Mouse (Mus musculus): ENCODE results near the gene Thap2. TPM values are rescaled to one million over a fixed set of nuclear protein-coding genes. Genes with fewer than 3 reads are reported as not detected.

Gene Thap2
- 20.0 and 21.6 TPM in 2 replicates for polyA plus RNA-seq (2014; fragmentation: Nextera tagmentation; extraction: Ambion mirVana)

GRCm38 (mm10) chr10:115384221-115385017 lies at the start of gene Thap2, which contains the start of gene Zfc3h1:
Thap2 (minus strand) TSS chr10:115384443.
Zfc3h1 (plus strand) TSS chr10:115384959.
- Histone ChIP-seq H3K36me3 (replicated peaks; ENCODE audit: control insufficient read depth, insufficient read depth, low read depth, low read length) (no peaks in the 10 kb centered on the region), H3K27me3 (ENCODE audit: control insufficient read depth, insufficient read depth, low read length) (no peaks in the 10 kb centered on the region), H3K9me3 (replicated peaks; ENCODE audit: control insufficient read depth, low read length) (no peaks in the 10 kb centered on the region), H3K9ac (replicated peaks; ENCODE audit: low read length) (peak within 1 kb of the TSS; percentile 89), H3K4me1 (ENCODE audit: control insufficient read depth, insufficient read depth, low read length) (no peaks in the 10 kb centered on the region), H3K27ac (replicated peaks; ENCODE audit: low read depth, low read length) (peak within 1 kb of the TSS; percentile 94), H3K4me2 (ENCODE audit: low read depth, low read length) (peak within 1 kb of the TSS; percentile 60), H3K4me3 (ENCODE audit: low read depth, low read length) (peak within 1 kb of the TSS; percentile 73)
- WGBS = 0% methylated on average over 65 of the region's 65 CpGs
- ATAC-seq (replicated peaks; ENCODE audit: insufficient number of reproducible peaks, low FRiP score, low TSS enrichment, low read depth) (peak; percentile 98), DNase-seq (ENCODE audit: low spot score) (peak; percentile 99)

GRCm38 (mm10) chr10:115425351-115425750 lies 41.1 kb upstream of the Thap2 start:
- Histone ChIP-seq H3K9ac (replicated peaks; ENCODE audit: low read length) (no peak overlapping the region), H3K4me1 (ENCODE audit: control insufficient read depth, insufficient read depth, low read length) (no peaks in the 10 kb centered on the region), H3K4me3 (ENCODE audit: low read depth, low read length) (no peak overlapping the region), H3K36me3 (replicated peaks; ENCODE audit: control insufficient read depth, insufficient read depth, low read depth, low read length) (peaks cover 8% of the 10 kb centered on the region), H3K27ac (replicated peaks; ENCODE audit: low read depth, low read length) (no peak overlapping the region), H3K9me3 (replicated peaks; ENCODE audit: control insufficient read depth, low read length) (no peaks in the 10 kb centered on the region), H3K27me3 (ENCODE audit: control insufficient read depth, insufficient read depth, low read length) (no peaks in the 10 kb centered on the region), H3K4me2 (ENCODE audit: low read depth, low read length) (no peak overlapping the region)
- WGBS = 57% methylated on average over 2 of the region's 2 CpGs
- DNase-seq (ENCODE audit: low spot score) (no peak), ATAC-seq (replicated peaks; ENCODE audit: insufficient number of reproducible peaks, low FRiP score, low TSS enrichment, low read depth) (no peak)

- H3K4me3 ChIP-seq (ENCODE audit: low read depth, low read length) = no peak overlapping the region
- H3K36me3 ChIP-seq (replicated peaks; ENCODE audit: control insufficient read depth, insufficient read depth, low read depth, low read length) = peaks cover 2% of the 10 kb centered on the region; the same call in 1 of the 2 replicates
- H3K9me3 ChIP-seq (replicated peaks; ENCODE audit: control insufficient read depth, low read length) = no peaks in the 10 kb centered on the region
- H3K9ac ChIP-seq (replicated peaks; ENCODE audit: low read length) = no peak overlapping the region
- H3K4me1 ChIP-seq (ENCODE audit: control insufficient read depth, insufficient read depth, low read length) = no peaks in the 10 kb centered on the region
- no peak for ATAC-seq (replicated peaks; ENCODE audit: insufficient number of reproducible peaks, low FRiP score, low TSS enrichment, low read depth)
- no peak overlapping the region for H3K27ac ChIP-seq (replicated peaks; ENCODE audit: low read depth, low read length)
- no peak overlapping the region for H3K4me2 ChIP-seq (ENCODE audit: low read depth, low read length)
- no peaks in the 10 kb centered on the region for H3K27me3 ChIP-seq (ENCODE audit: control insufficient read depth, insufficient read depth, low read length)
- WGBS = 88% methylated on average over 4 of the region's 4 CpGs
- no peak for DNase-seq (ENCODE audit: low spot score)
Measured at GRCm38 (mm10) chr10:115421976-115422375, 37.7 kb upstream of the Thap2 start.

DNA sequence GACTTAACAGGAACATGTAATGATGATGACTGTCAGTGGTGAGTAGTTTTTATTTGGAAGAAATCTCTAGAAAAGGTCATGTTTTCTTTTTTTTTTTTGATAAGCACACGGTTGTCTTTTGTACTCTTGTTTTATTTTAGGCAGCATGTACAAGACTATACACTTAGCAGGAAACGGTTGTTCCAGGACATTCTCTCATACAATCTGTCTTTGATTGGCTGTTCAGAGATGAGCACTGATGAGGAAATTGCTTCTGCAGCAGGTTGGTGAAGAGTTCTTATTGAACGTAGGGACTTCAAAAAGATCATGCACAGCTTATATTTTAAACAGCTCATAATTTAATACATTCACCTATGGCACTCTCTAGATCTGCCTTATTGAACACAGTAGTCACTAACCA lies 29.8 kb upstream of the Thap2 start:
- Histone ChIP-seq H3K9ac (replicated peaks; ENCODE audit: low read length) (no peak overlapping the region), H3K27ac (replicated peaks; ENCODE audit: low read depth, low read length) (no peak overlapping the region), H3K4me3 (ENCODE audit: low read depth, low read length) (no peak overlapping the region), H3K36me3 (replicated peaks; ENCODE audit: control insufficient read depth, insufficient read depth, low read depth, low read length) (peaks cover 5% of the 10 kb centered on the region; the same call in 1 of the 2 replicates), H3K4me2 (ENCODE audit: low read depth, low read length) (no peak overlapping the region), H3K9me3 (replicated peaks; ENCODE audit: control insufficient read depth, low read length) (no peaks in the 10 kb centered on the region), H3K27me3 (ENCODE audit: control insufficient read depth, insufficient read depth, low read length) (no peaks in the 10 kb centered on the region), H3K4me1 (ENCODE audit: control insufficient read depth, insufficient read depth, low read length) (no peaks in the 10 kb centered on the region)
- no peak for ATAC-seq (replicated peaks; ENCODE audit: insufficient number of reproducible peaks, low FRiP score, low TSS enrichment, low read depth)
- no peak for DNase-seq (ENCODE audit: low spot score)
- WGBS = 90% methylated on average over 3 of the region's 3 CpGs

GRCm38 (mm10) chr10:115413496-115413895 lies 29.3 kb upstream of the Thap2 start:
- ATAC-seq (replicated peaks; ENCODE audit: insufficient number of reproducible peaks, low FRiP score, low TSS enrichment, low read depth) (no peak), DNase-seq (ENCODE audit: low spot score) (no peak)
- Histone ChIP-seq H3K27ac (replicated peaks; ENCODE audit: low read depth, low read length) (no peak overlapping the region), H3K9me3 (replicated peaks; ENCODE audit: control insufficient read depth, low read length) (no peaks in the 10 kb centered on the region), H3K4me2 (ENCODE audit: low read depth, low read length) (no peak overlapping the region), H3K4me3 (ENCODE audit: low read depth, low read length) (no peak overlapping the region), H3K4me1 (ENCODE audit: control insufficient read depth, insufficient read depth, low read length) (no peaks in the 10 kb centered on the region), H3K27me3 (ENCODE audit: control insufficient read depth, insufficient read depth, low read length) (no peaks in the 10 kb centered on the region), H3K9ac (replicated peaks; ENCODE audit: low read length) (no peak overlapping the region), H3K36me3 (replicated peaks; ENCODE audit: control insufficient read depth, insufficient read depth, low read depth, low read length) (peaks cover 5% of the 10 kb centered on the region)
- WGBS = 97% methylated on average over 2 of the region's 2 CpGs

GRCm38 (mm10) chr10:115406393-115406792 lies 22.1 kb upstream of the Thap2 start:
- Histone ChIP-seq H3K27me3 (ENCODE audit: control insufficient read depth, insufficient read depth, low read length) (no peaks in the 10 kb centered on the region), H3K36me3 (replicated peaks; ENCODE audit: control insufficient read depth, insufficient read depth, low read depth, low read length) (peaks cover 2% of the 10 kb centered on the region), H3K4me1 (ENCODE audit: control insufficient read depth, insufficient read depth, low read length) (no peaks in the 10 kb centered on the region), H3K9me3 (replicated peaks; ENCODE audit: control insufficient read depth, low read length) (no peaks in the 10 kb centered on the region), H3K27ac (replicated peaks; ENCODE audit: low read depth, low read length) (no peak overlapping the region), H3K4me3 (ENCODE audit: low read depth, low read length) (no peak overlapping the region), H3K4me2 (ENCODE audit: low read depth, low read length) (no peak overlapping the region), H3K9ac (replicated peaks; ENCODE audit: low read length) (no peak overlapping the region)
- DNase-seq (ENCODE audit: low spot score) (peak; percentile 82), ATAC-seq (replicated peaks; ENCODE audit: insufficient number of reproducible peaks, low FRiP score, low TSS enrichment, low read depth) (no peak)
- WGBS = 62% methylated on average over 6 of the region's 6 CpGs

GRCm38 (mm10) chr10:115391896-115392295 lies 7.7 kb upstream of the Thap2 start:
- no peaks in the 10 kb centered on the region for H3K9me3 ChIP-seq (replicated peaks; ENCODE audit: control insufficient read depth, low read length)
- H3K4me2 ChIP-seq (ENCODE audit: low read depth, low read length) = no peak overlapping the region
- no peak for DNase-seq (ENCODE audit: low spot score)
- H3K27me3 ChIP-seq (ENCODE audit: control insufficient read depth, insufficient read depth, low read length) = no peaks in the 10 kb centered on the region
- H3K36me3 ChIP-seq (replicated peaks; ENCODE audit: control insufficient read depth, insufficient read depth, low read depth, low read length) = no peaks in the 10 kb centered on the region; the same call in none of the 2 replicates
- no peak overlapping the region for H3K9ac ChIP-seq (replicated peaks; ENCODE audit: low read length)
- 96% methylated on average over 1 of the region's 1 CpGs for WGBS
- H3K4me3 ChIP-seq (ENCODE audit: low read depth, low read length) = no peak overlapping the region
- H3K4me1 ChIP-seq (ENCODE audit: control insufficient read depth, insufficient read depth, low read length) = no peaks in the 10 kb centered on the region
- H3K27ac ChIP-seq (replicated peaks; ENCODE audit: low read depth, low read length) = no peak overlapping the region
- ATAC-seq (replicated peaks; ENCODE audit: insufficient number of reproducible peaks, low FRiP score, low TSS enrichment, low read depth) = no peak

DNA sequence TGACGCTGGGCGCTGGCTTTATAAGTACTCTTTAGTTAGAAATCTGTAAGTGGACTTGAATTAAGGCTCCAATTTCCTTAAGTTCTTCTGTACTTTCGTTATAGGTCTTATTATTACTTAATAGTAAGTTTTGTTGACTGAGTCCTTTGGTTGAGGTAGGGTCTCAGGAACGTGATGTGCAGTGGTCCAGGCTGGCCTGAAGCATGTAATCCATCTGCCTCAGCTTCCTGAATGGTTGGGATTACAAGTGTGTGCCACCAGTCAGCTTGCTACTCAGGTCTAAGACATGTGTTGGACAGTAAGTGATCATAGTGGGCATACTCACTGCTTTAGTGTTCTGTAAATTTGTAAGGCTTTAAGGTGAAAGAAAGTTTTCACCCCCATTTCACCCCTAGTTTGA lies 6.8 kb upstream of the Thap2 start:
- no peaks in the 10 kb centered on the region for H3K9me3 ChIP-seq (replicated peaks; ENCODE audit: control insufficient read depth, low read length)
- no peaks in the 10 kb centered on the region for H3K27me3 ChIP-seq (ENCODE audit: control insufficient read depth, insufficient read depth, low read length)
- DNase-seq (ENCODE audit: low spot score) = no peak
- H3K4me3 ChIP-seq (ENCODE audit: low read depth, low read length) = no peak overlapping the region
- no peak for ATAC-seq (replicated peaks; ENCODE audit: insufficient number of reproducible peaks, low FRiP score, low TSS enrichment, low read depth)
- no peaks in the 10 kb centered on the region; the same call in none of the 2 replicates for H3K36me3 ChIP-seq (replicated peaks; ENCODE audit: control insufficient read depth, insufficient read depth, low read depth, low read length)
- no peak overlapping the region for H3K27ac ChIP-seq (replicated peaks; ENCODE audit: low read depth, low read length)
- no peaks in the 10 kb centered on the region for H3K4me1 ChIP-seq (ENCODE audit: control insufficient read depth, insufficient read depth, low read length)
- no peak overlapping the region for H3K4me2 ChIP-seq (ENCODE audit: low read depth, low read length)
- H3K9ac ChIP-seq (replicated peaks; ENCODE audit: low read length) = no peak overlapping the region
- 91% methylated on average over 4 of the region's 4 CpGs for WGBS

Measured in embryonic facial prominence, embryonic 11.5 days (tissue).